Comparison of ENCODE assay signal across 10 mouse cellular contexts in genomic region chr2:173583455-173583854, GRCm38 (mm10). TPM values are rescaled to one million over a fixed set of nuclear protein-coding genes. Genes with fewer than 3 reads are reported as not detected.
DNase-seq lines count a peak whose midpoint lies in the region; ATAC-seq and TF ChIP-seq lines count a peak whose summit lies in the region.
"Had no signal": no experiment of that assay in that cellular context is flagged by ENCODE, and none has a peak within 500 bp of the region (broad histone marks: within the 10 kb centered on the region; RNA-seq: fewer than 3 reads in every experiment).

No protein-coding gene starts in this region.

- WGBS in limb, embryonic 14.5 days = 46% methylated on average over 5 of the region's 5 CpGs

- H3K9me3 ChIP-seq in limb, embryonic 14.5 days (ENCODE audit: control insufficient read depth, low read length) = peaks cover 10% of the 10 kb centered on the region; the same call in 1 of the 2 replicates
- H3K9me3 ChIP-seq: liver, embryonic 13.5 days had no signal

- H3K9ac ChIP-seq in limb, embryonic 14.5 days (ENCODE audit: low read depth, low read length, severe bottlenecking) = no peak overlapping the region

- peak; percentile 80 for DNase-seq in CD4-positive, CD25-positive, alpha-beta regulatory T cell, adult 2 months (ENCODE audit: low read depth, low spot score)
- peak; percentile 40 for DNase-seq in kidney, postnatal 10 days
- DNase-seq in kidney, postnatal 14 days = no peak
- peak; percentile 71 for DNase-seq in ZHBTc4 (ENCODE audit: low read depth, low spot score)
- peak; percentile 42 for DNase-seq in limb, embryonic 14.5 days (ENCODE audit: low spot score)
- peak; percentile 65 for DNase-seq in thymus, postnatal 14 days
- no peak for DNase-seq in layer of hippocampus, postnatal 14 days (ENCODE audit: low spot score in 2 of 2)

- H3K27me3 ChIP-seq in limb, embryonic 14.5 days (ENCODE audit: control insufficient read depth, insufficient read depth, low read length) = peaks cover 9% of the 10 kb centered on the region; the same call in 1 of the 2 replicates

- peaks cover 7% of the 10 kb centered on the region; the same call in 1 of the 2 replicates for H3K4me1 ChIP-seq in limb, embryonic 14.5 days (ENCODE audit: control insufficient read depth, insufficient read depth, low read length)

- no peak overlapping the region for H3K27ac ChIP-seq in limb, embryonic 14.5 days (replicated peaks; ENCODE audit: low read depth, low read length)
- H3K27ac ChIP-seq: liver, embryonic 13.5 days had no signal

- TF ChIP-seq POLR2A in limb, embryonic 14.5 days (IDR thresholded peaks at IDR 0.05; ENCODE audit: borderline replicate concordance, extremely low read depth, insufficient read depth, insufficient read length) = no peak

- peaks cover 7% of the 10 kb centered on the region; the same call in 1 of the 2 replicates for H3K36me3 ChIP-seq in limb, embryonic 14.5 days (ENCODE audit: control insufficient read depth, insufficient read depth, low read length)
- H3K36me3 ChIP-seq: liver, embryonic 13.5 days had no signal

- no peak overlapping the region for H3K4me2 ChIP-seq in limb, embryonic 14.5 days (replicated peaks; ENCODE audit: low read depth, low read length, severe bottlenecking)

- ATAC-seq in CD4-positive, CD25-positive, alpha-beta regulatory T cell, adult 4 months = no peak
- no peak for ATAC-seq in limb, embryonic 14.5 days (ENCODE audit: low FRiP score, low read depth)

- H3K4me3 ChIP-seq in limb, embryonic 14.5 days (replicated peaks; ENCODE audit: low read length) = no peak overlapping the region
- H3K4me3 ChIP-seq: erythroblast, embryonic 14.5 days; liver, embryonic 13.5 days had no signal

RNA-seq across cellular contexts. Expression of gene Ankrd60, which starts 5.3 kb away (rescaled TPM):
- under 1 TPM in 1 of 2 experiments, not detected in 1; 0.86 TPM for polyA plus RNA-seq in CD4-positive, CD25-positive, alpha-beta regulatory T cell, adult 4 months (2017; shearing (Covaris generic))
- not detected in 2 replicates for polyA plus RNA-seq in limb, embryonic 14.5 days (2012; rRNA removed)
- polyA plus RNA-seq in limb, embryonic 14.5 days (2014; fragmentation: Nextera tagmentation; extraction: Ambion mirVana) = not detected in 2 replicates
- total RNA-seq in layer of hippocampus, postnatal 14 days (2021) = not detected
- polyA plus RNA-seq: erythroblast, embryonic 14.5 days; liver, embryonic 13.5 days had no signal

Comparison
In these comparisons a context has a peak if more than half of its experiments do, and no peak if none do; other contexts are left out.
1. DNase-seq: peak in CD4-positive, CD25-positive, alpha-beta regulatory T cell, adult 2 months (single experiment), kidney, postnatal 10 days (single experiment), ZHBTc4 (single experiment), limb, embryonic 14.5 days (single experiment) and thymus, postnatal 14 days (single experiment); none in kidney, postnatal 14 days (single experiment) and layer of hippocampus, postnatal 14 days (0 of 2).